Mouse (Mus musculus) erythroblast, embryonic 14.5 days (primary cell): ENCODE measurements around the gene Atg4d.
A peak's percentile ranks its signal among the peaks of the same experiment; 100 is the strongest.

Experiments used
- GATA1 ChIP-seq: IDR thresholded peaks from 2 replicates; pipeline ENCODE4 v1.6.1; 2012; ENCODE audit warnings: low read length, inconsistent platforms, mixed read lengths
- TAL1 ChIP-seq: IDR thresholded peaks from 3 replicates; pipeline ENCODE4 v1.6.1; 2012; ENCODE audit warnings: low read length, inconsistent platforms, mixed read lengths

DNA sequence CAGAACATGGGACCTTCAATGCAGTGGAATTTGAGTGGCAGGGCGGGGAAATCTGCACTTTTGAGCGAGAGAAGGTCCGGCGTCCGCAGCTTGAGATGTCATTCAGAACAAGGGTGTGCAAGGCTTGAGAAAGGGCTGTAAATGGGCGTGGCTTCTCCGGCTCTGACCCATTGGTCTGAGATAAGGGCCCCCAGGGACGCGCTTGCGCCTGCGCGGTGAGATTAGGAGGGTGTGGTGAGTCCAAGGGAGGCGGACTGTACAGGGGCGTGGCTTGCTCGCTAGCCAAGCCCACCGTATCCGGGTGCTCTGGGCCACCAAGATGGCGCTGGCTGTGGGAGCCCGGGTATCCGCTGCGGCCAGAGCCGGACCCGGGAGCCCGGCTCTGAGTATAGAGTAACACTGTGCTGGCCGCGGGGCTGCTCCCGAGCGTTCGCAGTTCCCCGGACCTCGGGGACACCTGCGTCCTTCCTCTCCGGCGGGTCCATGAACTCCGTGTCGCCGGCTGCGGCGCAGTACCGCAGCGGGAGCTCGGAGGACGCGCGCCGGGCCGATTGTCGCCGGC lies at the start of gene Atg4d:
- TF ChIP-seq TAL1 (peak; percentile 66), GATA1 (peak; percentile 93)
